Mouse (Mus musculus) embryonic fibroblast, embryonic 13.5 days (primary cell): Measurements from ENCODE around the gene Palld.

Source experiments
- CTCF ChIP-seq: IDR thresholded peaks from 2 replicates; pipeline ENCODE4 v1.5.1; 2011; ENCODE audit warnings: mild to moderate bottlenecking, control low read depth, low read length, moderate library complexity, borderline replicate concordance; ENCODE audit not compliant: insufficient read depth
- POLR2A ChIP-seq: IDR thresholded peaks from 2 replicates; pipeline ENCODE4 v1.6.1; 2011; ENCODE audit warnings: low read depth, mild to moderate bottlenecking, control low read depth, low read length, moderate library complexity

GRCm38 (mm10) chr8:61522132-61522531, 380.4 kb downstream of the Palld start:
- no peak for TF ChIP-seq CTCF
- no peak for TF ChIP-seq POLR2A
